Mouse (Mus musculus): ENCODE measurements around the gene Cys1. TPM values are rescaled to one million over a fixed set of nuclear protein-coding genes. Genes with fewer than 3 reads are reported as not detected.

Gene Cys1
- polyA plus RNA-seq, 1 experiment from 2014 or later: 2.1 TPM

DNA sequence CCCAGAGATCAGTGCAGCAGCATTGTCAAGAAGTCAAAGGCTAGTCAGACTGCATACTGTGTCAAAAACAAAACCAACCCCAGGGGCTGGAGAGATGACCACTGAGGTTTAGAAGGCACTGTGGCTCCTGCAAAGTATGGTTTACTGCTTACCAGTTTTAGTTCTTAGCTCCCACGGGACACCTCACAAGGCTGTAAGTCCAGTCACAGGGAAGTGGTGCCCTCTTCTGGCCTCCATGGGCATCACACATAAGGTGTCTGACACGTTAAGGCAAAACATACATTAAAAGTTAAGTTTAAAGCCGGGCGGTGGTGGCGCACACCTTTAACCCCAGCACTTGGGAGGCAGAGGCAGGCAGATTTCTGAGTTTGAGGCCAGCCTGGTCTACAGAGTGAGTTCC lies 29.1 kb upstream of the Cys1 start:
- no peak overlapping the region for H3K27ac ChIP-seq (ENCODE audit: low read depth)
- no peak overlapping the region for H3K9ac ChIP-seq (ENCODE audit: low read length)
- peak overlapping the region; percentile 62 for H3K4me2 ChIP-seq (ENCODE audit: low read length)
- no peaks in the 10 kb centered on the region for H3K27me3 ChIP-seq (replicated peaks; ENCODE audit: control insufficient read depth, insufficient read depth, low read length)
- no peak for ATAC-seq (replicated peaks; ENCODE audit: low FRiP score, low TSS enrichment, low read depth)
- peaks cover 45% of the 10 kb centered on the region for H3K36me3 ChIP-seq (ENCODE audit: control insufficient read depth, insufficient read depth, low read length)
- DNase-seq (ENCODE audit: low spot score): no peak
- H3K9me3 ChIP-seq (ENCODE audit: control insufficient read depth, low read length): no peaks in the 10 kb centered on the region
- 67% methylated on average over 5 of the region's 5 CpGs for WGBS
- H3K4me3 ChIP-seq (ENCODE audit: low read depth, low read length): peak overlapping the region; percentile 6; the same call in 1 of the 2 replicates
- peaks cover 22% of the 10 kb centered on the region for H3K4me1 ChIP-seq (replicated peaks; ENCODE audit: control insufficient read depth, insufficient read depth, low read length)

DNA sequence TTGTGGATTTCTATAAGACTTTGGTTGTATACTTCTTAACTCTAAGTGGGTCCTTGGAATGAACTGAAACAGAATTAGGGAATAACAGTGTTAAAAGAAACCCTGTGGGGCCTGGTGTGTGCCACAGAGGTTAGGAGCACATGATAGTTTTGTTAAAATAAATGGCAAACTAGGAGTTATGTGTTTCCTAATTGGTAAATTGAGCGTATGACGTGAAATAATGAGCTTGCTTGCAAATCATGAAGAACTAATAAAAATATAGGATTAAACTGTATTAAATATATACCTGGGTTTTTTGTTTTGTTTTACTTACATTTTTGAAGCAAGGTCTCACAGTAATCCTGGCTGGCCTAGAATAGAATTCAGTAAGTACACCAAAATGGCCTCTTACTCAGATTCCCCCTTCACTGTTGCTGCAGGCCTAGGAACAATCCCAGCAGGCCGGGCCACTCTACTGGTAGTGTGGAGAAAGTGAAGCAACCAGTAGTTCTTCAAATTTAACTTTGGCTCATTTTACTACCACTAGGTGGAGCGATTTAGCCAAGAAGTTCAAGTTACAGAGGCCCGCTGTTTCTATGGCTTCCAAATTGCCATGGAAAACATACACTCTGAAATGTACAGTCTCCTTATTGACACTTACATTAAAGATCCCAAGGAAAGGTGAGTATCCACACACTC lies 28.4 kb upstream of the Cys1 start:
- 35% methylated on average over 5 of the region's 5 CpGs for whole genome bisulfite sequencing
- ATAC-seq (replicated peaks; ENCODE audit: low FRiP score, low TSS enrichment, low read depth) (0 out of 2 replicates have a peak, but pooled peaks have one; percentile 10), DNase-seq (ENCODE audit: low spot score) (peak; percentile 65)
- H3K9me3 ChIP-seq (ENCODE audit: control insufficient read depth, low read length): no peaks in the 10 kb centered on the region
- H3K9ac ChIP-seq (ENCODE audit: low read length): peak overlapping the region; percentile 83
- H3K27me3 ChIP-seq (replicated peaks; ENCODE audit: control insufficient read depth, insufficient read depth, low read length): no peaks in the 10 kb centered on the region
- H3K4me2 ChIP-seq (ENCODE audit: low read length): peak overlapping the region; percentile 62
- H3K27ac ChIP-seq (ENCODE audit: low read depth): peak overlapping the region; percentile 80
- H3K4me1 ChIP-seq (replicated peaks; ENCODE audit: control insufficient read depth, insufficient read depth, low read length): peaks cover 22% of the 10 kb centered on the region
- peaks cover 44% of the 10 kb centered on the region for H3K36me3 ChIP-seq (ENCODE audit: control insufficient read depth, insufficient read depth, low read length)
- peak overlapping the region; percentile 91 for H3K4me3 ChIP-seq (ENCODE audit: low read depth, low read length)

DNA sequence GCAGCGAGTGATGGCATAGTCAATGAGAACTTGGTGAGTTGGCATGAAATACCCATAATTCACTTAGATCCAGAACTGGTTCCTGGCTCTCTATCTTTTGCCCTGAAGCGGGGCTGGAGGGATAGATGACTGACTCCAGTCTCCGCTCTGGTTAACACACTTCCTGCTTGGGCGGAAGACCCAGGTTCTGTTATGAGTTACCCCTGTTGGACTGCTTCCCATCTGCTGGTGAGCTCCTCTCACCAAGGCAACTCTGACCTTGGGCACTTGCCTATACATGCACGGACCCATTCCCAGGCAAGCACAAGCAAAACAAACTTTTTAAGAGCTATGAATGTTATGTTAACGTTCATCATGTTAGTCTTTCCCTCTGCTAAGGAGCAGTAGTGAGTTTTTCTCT lies 27.8 kb upstream of the Cys1 start:
- Histone ChIP-seq H3K4me1 (replicated peaks; ENCODE audit: control insufficient read depth, insufficient read depth, low read length) (peaks cover 22% of the 10 kb centered on the region), H3K4me3 (ENCODE audit: low read depth, low read length) (peak overlapping the region; percentile 91), H3K27me3 (replicated peaks; ENCODE audit: control insufficient read depth, insufficient read depth, low read length) (no peaks in the 10 kb centered on the region), H3K9ac (ENCODE audit: low read length) (peak overlapping the region; percentile 83), H3K36me3 (ENCODE audit: control insufficient read depth, insufficient read depth, low read length) (peaks cover 38% of the 10 kb centered on the region), H3K27ac (ENCODE audit: low read depth) (peak overlapping the region; percentile 80; the same call in 1 of the 2 replicates), H3K4me2 (ENCODE audit: low read length) (peak overlapping the region; percentile 62), H3K9me3 (ENCODE audit: control insufficient read depth, low read length) (no peaks in the 10 kb centered on the region)
- 9% methylated on average over 6 of the region's 6 CpGs for WGBS
- ATAC-seq (replicated peaks; ENCODE audit: low FRiP score, low TSS enrichment, low read depth) (no peak), DNase-seq (ENCODE audit: low spot score) (no peak)

DNA sequence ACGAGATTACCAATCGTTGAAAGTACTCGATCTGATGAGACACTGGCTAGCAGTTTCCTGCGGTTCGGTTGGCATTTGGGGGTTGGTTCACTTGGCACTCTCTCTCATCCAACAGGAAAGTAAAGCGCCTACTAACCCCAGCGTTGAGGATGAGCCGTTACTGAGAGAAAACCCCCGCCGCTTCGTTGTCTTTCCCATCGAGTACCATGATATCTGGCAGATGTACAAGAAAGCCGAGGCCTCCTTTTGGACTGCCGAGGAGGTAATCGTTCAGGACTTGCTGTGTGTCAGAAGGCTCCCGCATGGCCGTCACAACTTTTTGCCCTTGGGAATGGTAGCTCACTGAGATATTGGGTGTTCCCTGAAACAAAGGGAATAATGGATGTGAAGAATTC lies 27.2 kb upstream of the Cys1 start:
- Histone ChIP-seq H3K9ac (ENCODE audit: low read length) (peak overlapping the region; percentile 83), H3K4me1 (replicated peaks; ENCODE audit: control insufficient read depth, insufficient read depth, low read length) (peaks cover 22% of the 10 kb centered on the region), H3K36me3 (ENCODE audit: control insufficient read depth, insufficient read depth, low read length) (peaks cover 33% of the 10 kb centered on the region), H3K27me3 (replicated peaks; ENCODE audit: control insufficient read depth, insufficient read depth, low read length) (no peaks in the 10 kb centered on the region), H3K4me3 (ENCODE audit: low read depth, low read length) (peak overlapping the region; percentile 91), H3K27ac (ENCODE audit: low read depth) (peak overlapping the region; percentile 80; the same call in 1 of the 2 replicates), H3K9me3 (ENCODE audit: control insufficient read depth, low read length) (no peaks in the 10 kb centered on the region), H3K4me2 (ENCODE audit: low read length) (peak overlapping the region; percentile 62)
- ATAC-seq (replicated peaks; ENCODE audit: low FRiP score, low TSS enrichment, low read depth): no peak
- no peak for DNase-seq (ENCODE audit: low spot score)
- WGBS: 0% methylated on average over 17 of the region's 17 CpGs

DNA sequence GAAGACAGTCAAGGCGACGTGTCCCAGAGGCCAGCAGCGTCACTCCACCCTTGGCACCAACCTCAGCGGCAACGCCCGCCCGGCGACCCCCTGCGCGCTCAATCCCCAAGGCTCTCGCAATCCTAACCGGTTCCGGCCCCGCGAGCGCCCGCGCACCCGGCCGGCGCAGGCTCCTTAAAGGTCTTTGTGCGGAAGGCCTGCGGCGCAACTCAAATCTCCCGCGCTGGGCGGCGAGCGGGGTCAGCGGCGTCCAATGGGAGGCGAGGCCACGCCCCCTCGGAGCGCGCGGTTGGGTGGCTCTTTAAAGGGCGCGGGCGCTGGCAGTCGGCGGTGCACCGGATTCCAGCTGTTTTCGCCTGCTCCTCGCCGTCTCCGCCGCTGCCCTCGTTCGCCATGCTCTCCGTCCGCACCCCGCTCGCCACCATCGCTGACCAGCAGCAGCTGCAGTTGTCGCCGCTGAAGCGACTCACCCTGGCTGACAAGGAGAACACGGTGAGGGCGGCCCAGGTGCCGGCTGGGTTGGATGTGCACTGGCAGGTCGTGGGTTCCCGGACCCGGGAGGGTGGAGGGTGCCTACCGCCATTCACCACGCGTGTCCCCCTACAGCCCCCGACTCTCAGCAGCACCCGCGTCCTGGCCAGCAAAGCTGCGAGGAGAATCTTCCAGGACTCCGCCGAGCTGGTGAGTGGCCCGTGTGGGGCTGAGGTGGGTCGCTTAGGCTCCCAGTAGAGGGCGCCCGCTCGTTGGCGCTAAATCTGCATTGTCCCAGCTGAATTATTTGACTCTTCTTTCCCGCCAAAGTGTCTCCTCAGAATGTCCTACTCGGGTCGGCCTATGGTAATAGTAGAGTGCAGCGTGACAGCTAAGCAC lies 26.6 kb upstream of the Cys1 start, which contains the start of gene Rrm2:
TSS of gene Rrm2 (plus strand) at position 288 of the 870 bp plus-strand sequence.
- Histone ChIP-seq H3K4me1 (replicated peaks; ENCODE audit: control insufficient read depth, insufficient read depth, low read length) (peaks cover 22% of the 10 kb centered on the region), H3K4me3 (ENCODE audit: low read depth, low read length) (peak within 1 kb of the TSS; percentile 91)
- peak; percentile 97 for DNase-seq (ENCODE audit: low spot score)

DNA sequence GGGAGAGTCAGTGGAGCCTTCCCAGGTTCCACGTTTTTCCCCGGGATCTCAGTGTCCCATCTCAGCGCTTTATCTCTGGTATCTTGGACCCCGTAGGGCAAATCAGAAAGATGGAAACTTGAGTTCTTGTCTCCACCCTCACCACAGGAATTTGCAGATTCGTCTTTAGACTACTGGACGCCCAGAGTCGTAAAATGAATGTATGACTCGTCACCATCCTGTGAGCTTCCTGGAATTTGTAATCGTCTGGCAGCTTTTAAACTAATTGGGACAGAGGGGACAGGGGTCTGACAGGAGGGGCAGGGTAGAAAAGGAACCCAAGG lies 25.8 kb upstream of the Cys1 start:
- Histone ChIP-seq H3K4me1 (replicated peaks; ENCODE audit: control insufficient read depth, insufficient read depth, low read length) (peaks cover 22% of the 10 kb centered on the region), H3K4me3 (ENCODE audit: low read depth, low read length) (peak overlapping the region; percentile 91), H3K36me3 (ENCODE audit: control insufficient read depth, insufficient read depth, low read length) (peaks cover 20% of the 10 kb centered on the region), H3K27me3 (replicated peaks; ENCODE audit: control insufficient read depth, insufficient read depth, low read length) (no peaks in the 10 kb centered on the region), H3K9me3 (ENCODE audit: control insufficient read depth, low read length) (no peaks in the 10 kb centered on the region), H3K9ac (ENCODE audit: low read length) (peak overlapping the region; percentile 40), H3K4me2 (ENCODE audit: low read length) (peak overlapping the region; percentile 62), H3K27ac (ENCODE audit: low read depth) (no peak overlapping the region)
- DNase-seq (ENCODE audit: low spot score): peak; percentile 66
- WGBS: 0% methylated on average over 9 of the region's 9 CpGs
- peak; percentile 5; the same call in 1 of the 2 replicates for ATAC-seq (replicated peaks; ENCODE audit: low FRiP score, low TSS enrichment, low read depth)

More for the DNA sequence above, 26.6 kb upstream of the Cys1 start, which contains the start of gene Rrm2:
- under 1% methylated on average over 82 of the region's 83 CpGs for WGBS
- H3K9me3 ChIP-seq (ENCODE audit: control insufficient read depth, low read length): no peaks in the 10 kb centered on the region
- peak within 1 kb of the TSS; percentile 62 for H3K4me2 ChIP-seq (ENCODE audit: low read length)
- H3K36me3 ChIP-seq (ENCODE audit: control insufficient read depth, insufficient read depth, low read length): peaks cover 28% of the 10 kb centered on the region
- H3K27ac ChIP-seq (ENCODE audit: low read depth): peak within 1 kb of the TSS; percentile 80
- H3K27me3 ChIP-seq (replicated peaks; ENCODE audit: control insufficient read depth, insufficient read depth, low read length): no peaks in the 10 kb centered on the region
- H3K9ac ChIP-seq (ENCODE audit: low read length): peak within 1 kb of the TSS; percentile 83
- ATAC-seq (replicated peaks; ENCODE audit: low FRiP score, low TSS enrichment, low read depth): peak; percentile 87

DNA sequence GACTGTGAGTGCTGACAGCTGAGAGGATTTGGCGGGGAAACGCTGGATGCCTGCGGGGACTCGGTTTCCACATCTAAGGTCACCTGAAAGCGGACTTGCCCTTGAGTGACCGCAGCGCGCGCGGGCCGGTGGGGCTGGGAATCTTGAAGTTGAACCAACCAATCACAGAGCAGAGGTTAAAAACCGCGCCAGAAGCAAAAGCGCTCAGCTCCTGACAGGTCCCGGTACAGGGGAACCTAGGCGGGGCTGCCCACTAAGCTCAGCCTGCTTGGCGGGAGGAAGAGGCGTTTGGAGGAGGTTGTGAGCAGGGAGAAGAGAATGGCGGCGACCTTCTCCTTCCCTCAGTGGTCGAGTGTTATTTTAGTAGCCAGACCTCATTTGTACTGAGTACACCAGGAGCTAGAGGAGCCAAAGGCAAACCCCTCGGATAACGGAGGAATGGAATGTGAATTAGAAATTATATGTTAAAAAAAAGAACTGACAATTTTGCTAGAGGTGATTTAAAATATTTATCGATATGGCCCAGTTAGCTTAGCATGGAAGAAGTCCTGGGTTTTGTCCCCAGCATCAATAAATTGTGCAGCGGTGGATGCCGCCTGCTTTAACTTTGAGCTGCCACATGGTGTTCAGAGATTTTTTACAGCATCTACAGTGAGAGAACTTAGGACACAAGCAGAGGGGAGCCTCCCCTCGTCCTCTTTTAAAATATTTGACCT lies 25.3 kb upstream of the Cys1 start:
- ATAC-seq (replicated peaks; ENCODE audit: low FRiP score, low TSS enrichment, low read depth) (no peak), DNase-seq (ENCODE audit: low spot score) (peak; percentile 78)
- Histone ChIP-seq H3K36me3 (ENCODE audit: control insufficient read depth, insufficient read depth, low read length) (peaks cover 15% of the 10 kb centered on the region), H3K9ac (ENCODE audit: low read length) (peak overlapping the region; percentile 40), H3K27ac (ENCODE audit: low read depth) (no peak overlapping the region), H3K27me3 (replicated peaks; ENCODE audit: control insufficient read depth, insufficient read depth, low read length) (no peaks in the 10 kb centered on the region), H3K4me2 (ENCODE audit: low read length) (peak overlapping the region; percentile 62), H3K9me3 (ENCODE audit: control insufficient read depth, low read length) (no peaks in the 10 kb centered on the region), H3K4me1 (replicated peaks; ENCODE audit: control insufficient read depth, insufficient read depth, low read length) (peaks cover 22% of the 10 kb centered on the region), H3K4me3 (ENCODE audit: low read depth, low read length) (peak overlapping the region; percentile 91)
- 2% methylated on average over 27 of the region's 27 CpGs for WGBS

DNA sequence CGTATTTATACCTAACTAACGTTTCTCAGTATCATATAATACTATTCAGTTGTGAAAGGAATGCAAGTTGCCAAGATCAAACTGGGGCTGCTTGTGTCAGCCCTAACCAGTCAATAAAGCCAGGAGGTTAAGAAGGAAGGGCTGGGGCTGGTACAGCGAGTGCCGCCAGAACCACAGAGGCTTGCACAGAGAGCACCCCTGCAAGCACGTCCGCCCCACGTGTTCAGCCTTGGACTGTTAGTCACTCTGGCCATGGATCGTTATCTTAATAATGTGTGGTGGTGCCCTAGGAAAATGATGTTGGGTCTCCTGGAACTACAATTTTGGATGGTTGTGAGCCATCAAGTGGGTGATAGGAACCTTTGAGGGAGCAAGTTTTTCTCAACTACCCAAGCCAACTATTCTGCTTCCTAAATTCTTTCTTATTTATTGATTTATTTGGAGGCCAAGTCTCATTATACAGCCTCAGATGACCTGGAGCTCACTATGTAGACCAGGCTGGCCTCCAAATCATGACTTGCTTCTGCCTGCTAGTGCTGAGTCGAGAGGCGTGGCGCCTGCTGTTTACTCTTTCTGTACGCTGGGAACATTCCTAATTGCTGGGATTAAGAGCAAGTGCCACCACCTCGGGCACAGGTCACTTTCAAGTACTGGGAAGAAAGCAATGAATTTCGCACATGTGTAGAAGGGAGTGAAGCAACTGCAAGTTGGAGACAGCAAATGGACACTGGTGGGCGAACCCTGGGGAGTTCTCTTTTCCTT lies 24.1 kb upstream of the Cys1 start:
- 82% methylated on average over 15 of the region's 15 CpGs for WGBS
- Histone ChIP-seq H3K4me1 (replicated peaks; ENCODE audit: control insufficient read depth, insufficient read depth, low read length) (peaks cover 21% of the 10 kb centered on the region), H3K9me3 (ENCODE audit: control insufficient read depth, low read length) (no peaks in the 10 kb centered on the region), H3K36me3 (ENCODE audit: control insufficient read depth, insufficient read depth, low read length) (0 out of 2 replicates have a peak, but pooled peaks cover 3% of the 10 kb centered on the region), H3K27me3 (replicated peaks; ENCODE audit: control insufficient read depth, insufficient read depth, low read length) (no peaks in the 10 kb centered on the region), H3K4me2 (ENCODE audit: low read length) (no peak overlapping the region), H3K27ac (ENCODE audit: low read depth) (no peak overlapping the region), H3K4me3 (ENCODE audit: low read depth, low read length) (no peak overlapping the region), H3K9ac (ENCODE audit: low read length) (no peak overlapping the region)
- ATAC-seq (replicated peaks; ENCODE audit: low FRiP score, low TSS enrichment, low read depth) (no peak), DNase-seq (ENCODE audit: low spot score) (no peak)

Data from intestine, embryonic 14.5 days (tissue).